Mouse (Mus musculus) spleen, adult 2 months (tissue): ENCODE measurements at regions not wholly inside any gene's neighbourhood (a gene's known extent, or its start where the extent isn't known, plus 50 kb on each side); places are given as distances from the start of the nearest gene placed in this dataset.

Experiments used
- DNase-seq, 2 experiments: peaks; one replicate each; pipeline versions ENCODE4 v3.0.0 to v3.0.0-alpha.2; 2012 to 2021; ENCODE audit warnings: low spot score in 2 of 2, low read depth in 1 of 2
- H3K27ac ChIP-seq: fragments of 200-500 bp; 2 replicates; pipeline ENCODE4 v1.5.1; 2012; ENCODE audit warnings: low read length, inconsistent platforms; ENCODE audit not compliant: insufficient read depth
- H3K27me3 ChIP-seq: fragments of 200-500 bp; 2 replicates; pipeline ENCODE4 v1.6.1; 2012; ENCODE audit warnings: mild to moderate bottlenecking, moderate library complexity, low read length, inconsistent platforms; ENCODE audit not compliant: control insufficient read depth, insufficient read depth
- H3K36me3 ChIP-seq: fragments of 200-500 bp; 2 replicates; pipeline ENCODE4 v1.6.1; 2012; ENCODE audit warnings: mild to moderate bottlenecking, low read length, inconsistent platforms; ENCODE audit not compliant: control insufficient read depth, insufficient read depth
- H3K4me1 ChIP-seq: fragments of 200-500 bp; 2 replicates; pipeline ENCODE4 v1.6.1; 2011; ENCODE audit warnings: inconsistent platforms; ENCODE audit not compliant: control insufficient read depth, insufficient read depth, insufficient read length
- H3K4me3 ChIP-seq: fragments of 200-500 bp; 2 replicates; pipeline ENCODE4 v1.5.1; 2011; ENCODE audit warnings: mild to moderate bottlenecking, inconsistent platforms; ENCODE audit not compliant: insufficient read depth, insufficient read length; ENCODE audit errors: extremely low read depth
- CTCF ChIP-seq: fragments of 200-500 bp; IDR thresholded peaks from 2 replicates; pipeline ENCODE4 v1.5.1; 2011; ENCODE audit warnings: mild to moderate bottlenecking, inconsistent platforms; ENCODE audit not compliant: insufficient read depth, insufficient read length, insufficient replicate concordance; ENCODE audit errors: extremely low read depth
- POLR2A ChIP-seq: fragments of 200-500 bp; IDR thresholded peaks from 2 replicates; pipeline ENCODE4 v1.6.1; 2011; ENCODE audit warnings: low read depth, low read length, inconsistent platforms
- WGBS: fragments of 180-500 bp; shearing (Covaris S2); methylation state at CpG from one replicate; pipeline ENCODE4 v1.1.7; 2018; 5-methylcytosine and 5-hydroxymethylcytosine counted together

- H3K36me3 ChIP-seq, result no peaks in the 10 kb centered on the region
- 75% methylated on average over 2 of the region's 2 CpGs for WGBS
- no peak for TF ChIP-seq POLR2A
- no peak for TF ChIP-seq CTCF
- no peak overlapping the region for H3K4me3 ChIP-seq
- no peaks in the 10 kb centered on the region for H3K27me3 ChIP-seq
- H3K4me1 ChIP-seq, result peaks cover 2% of the 10 kb centered on the region; the same call in 1 of the 2 replicates
- H3K27ac ChIP-seq, result no peak overlapping the region
- DNase-seq, result no peak
Measured at GRCm38 (mm10) chr11:114387091-114387490, 281.2 kb upstream of the Rpl38 start.

GRCm38 (mm10) chr11:114379411-114379824 lies 288.9 kb upstream of the Rpl38 start:
- 59% methylated on average over 8 of the region's 8 CpGs for WGBS
- Histone ChIP-seq H3K4me1 (no peaks in the 10 kb centered on the region), H3K27ac (no peak overlapping the region), H3K27me3 (no peaks in the 10 kb centered on the region), H3K36me3 (no peaks in the 10 kb centered on the region), H3K4me3 (no peak overlapping the region)
- no peak for TF ChIP-seq POLR2A
- TF ChIP-seq CTCF, result no peak
- no peak for DNase-seq

- Histone ChIP-seq H3K27me3 (no peaks in the 10 kb centered on the region), H3K36me3 (no peaks in the 10 kb centered on the region), H3K4me3 (no peak overlapping the region), H3K27ac (no peak overlapping the region), H3K4me1 (no peaks in the 10 kb centered on the region)
- TF ChIP-seq CTCF (no peak), POLR2A (no peak)
- DNase-seq, result no peak
- WGBS, result 86% methylated on average over 14 of the region's 14 CpGs
Measured at GRCm38 (mm10) chr11:114375921-114376320, 292.4 kb upstream of the Rpl38 start.

GRCm38 (mm10) chr11:114370708-114371107 lies 297.6 kb upstream of the Rpl38 start:
- H3K36me3 ChIP-seq, result no peaks in the 10 kb centered on the region
- 56% methylated on average over 10 of the region's 10 CpGs for WGBS
- H3K27me3 ChIP-seq, result no peaks in the 10 kb centered on the region
- no peak for TF ChIP-seq POLR2A
- H3K4me1 ChIP-seq, result no peaks in the 10 kb centered on the region
- no peak for DNase-seq
- no peak overlapping the region for H3K27ac ChIP-seq
- H3K4me3 ChIP-seq, result no peak overlapping the region

GRCm38 (mm10) chr11:114367779-114368178 lies 300.5 kb upstream of the Rpl38 start:
- H3K4me1 ChIP-seq, result no peaks in the 10 kb centered on the region
- H3K27ac ChIP-seq, result no peak overlapping the region
- no peak for DNase-seq
- H3K27me3 ChIP-seq, result no peaks in the 10 kb centered on the region
- no peak for TF ChIP-seq CTCF
- TF ChIP-seq POLR2A, result no peak
- 88% methylated on average over 8 of the region's 8 CpGs for WGBS
- H3K36me3 ChIP-seq, result no peaks in the 10 kb centered on the region
- H3K4me3 ChIP-seq, result no peak overlapping the region

GRCm38 (mm10) chr11:114360946-114361345 lies 294.1 kb upstream of the Sdk2 start:
- H3K4me1 ChIP-seq, result no peaks in the 10 kb centered on the region
- no peaks in the 10 kb centered on the region for H3K27me3 ChIP-seq
- DNase-seq, result no peak
- no peak overlapping the region for H3K4me3 ChIP-seq
- 88% methylated on average over 8 of the region's 8 CpGs for WGBS
- no peaks in the 10 kb centered on the region for H3K36me3 ChIP-seq
- no peak overlapping the region for H3K27ac ChIP-seq
- TF ChIP-seq CTCF (no peak), POLR2A (no peak)

GRCm38 (mm10) chr11:114360321-114360720 lies 293.5 kb upstream of the Sdk2 start:
- no peak overlapping the region for H3K4me3 ChIP-seq
- TF ChIP-seq CTCF, result no peak
- no peak for TF ChIP-seq POLR2A
- no peaks in the 10 kb centered on the region for H3K4me1 ChIP-seq
- H3K36me3 ChIP-seq, result no peaks in the 10 kb centered on the region
- no peak for DNase-seq
- 92% methylated on average over 10 of the region's 10 CpGs for WGBS
- no peak overlapping the region for H3K27ac ChIP-seq
- H3K27me3 ChIP-seq, result no peaks in the 10 kb centered on the region
